Mouse (Mus musculus): ENCODE data around the gene Csrp1. TPM values are rescaled to one million over a fixed set of nuclear protein-coding genes. Genes with fewer than 3 reads are reported as not detected.
A peak's percentile ranks its signal among the peaks of the same experiment; 100 is the strongest.

Csrp1 gene
- polyA plus RNA-seq, 1 experiment from 2014 or later, result 78.9 TPM

DNA sequence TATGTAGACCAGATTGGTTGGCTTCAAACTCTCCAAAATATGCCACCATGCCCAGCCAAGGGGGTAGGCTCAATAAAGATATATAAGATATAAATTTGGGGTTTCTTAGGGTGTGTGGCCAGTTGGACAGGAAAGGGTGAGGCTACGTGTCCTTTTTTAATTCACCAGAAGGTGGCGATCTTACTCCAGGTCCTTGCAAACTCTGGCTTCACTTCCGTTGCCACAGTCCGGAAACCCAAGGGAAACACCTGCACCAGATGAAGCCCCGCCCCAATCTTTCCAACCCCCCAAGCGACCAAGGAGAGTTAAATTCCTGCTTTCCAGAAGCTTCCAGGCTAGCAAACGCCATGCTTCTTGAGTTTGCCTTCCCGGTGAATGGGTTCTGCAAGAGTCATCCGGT lies 375 bp upstream of the Csrp1 start:
- Histone ChIP-seq H3K4me2 (replicated peaks) (no peak overlapping the region), H3K9me3 (no peaks in the 10 kb centered on the region), H3K27me3 (no peaks in the 10 kb centered on the region), H3K36me3 (no peaks in the 10 kb centered on the region), H3K27ac (no peak overlapping the region), H3K4me1 (no peaks in the 10 kb centered on the region), H3K4me3 (no peak overlapping the region), H3K9ac (no peak overlapping the region)
- no peak for ATAC-seq (ENCODE audit: insufficient number of reproducible peaks, insufficient read depth, low FRiP score, low TSS enrichment)
- 19% methylated on average over 9 of the region's 9 CpGs for WGBS

GRCm38 (mm10) chr1:135723016-135723415 lies 3.2 kb downstream of the Csrp1 start:
- Histone ChIP-seq H3K4me3 (no peak overlapping the region), H3K4me2 (replicated peaks) (no peak overlapping the region), H3K36me3 (no peaks in the 10 kb centered on the region), H3K9ac (no peak overlapping the region), H3K27me3 (no peaks in the 10 kb centered on the region), H3K27ac (no peak overlapping the region), H3K4me1 (no peaks in the 10 kb centered on the region), H3K9me3 (no peaks in the 10 kb centered on the region)
- WGBS, result 54% methylated on average over 1 of the region's 1 CpGs
- no peak for ATAC-seq (ENCODE audit: insufficient number of reproducible peaks, insufficient read depth, low FRiP score, low TSS enrichment)

DNA sequence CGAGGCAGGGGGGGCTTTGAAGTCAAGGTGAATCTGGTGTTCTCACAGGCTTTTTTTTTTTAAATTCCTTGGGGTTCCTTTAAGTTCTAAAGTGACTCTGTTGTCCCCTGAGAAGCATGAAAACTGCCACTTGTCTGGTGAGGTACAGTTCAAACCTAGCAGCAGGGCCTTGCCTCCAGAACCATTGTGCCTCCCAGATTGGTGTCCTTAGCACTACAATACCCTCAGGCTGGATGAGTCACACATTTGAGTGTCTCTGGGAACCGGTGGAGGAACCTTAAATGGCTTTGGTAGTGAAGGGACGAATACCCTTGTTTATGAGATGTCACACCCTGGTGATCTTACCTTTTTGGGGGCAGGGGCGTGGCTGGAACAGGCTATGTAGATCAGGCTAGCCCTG lies 4.3 kb downstream of the Csrp1 start:
- 54% methylated on average over 4 of the region's 4 CpGs for WGBS
- ATAC-seq (ENCODE audit: insufficient number of reproducible peaks, insufficient read depth, low FRiP score, low TSS enrichment), result no peak
- Histone ChIP-seq H3K4me1 (peaks cover 4% of the 10 kb centered on the region; the same call in 1 of the 2 replicates), H3K9me3 (no peaks in the 10 kb centered on the region), H3K27ac (no peak overlapping the region), H3K4me2 (replicated peaks) (no peak overlapping the region), H3K27me3 (no peaks in the 10 kb centered on the region), H3K4me3 (no peak overlapping the region), H3K9ac (no peak overlapping the region), H3K36me3 (no peaks in the 10 kb centered on the region)

DNA sequence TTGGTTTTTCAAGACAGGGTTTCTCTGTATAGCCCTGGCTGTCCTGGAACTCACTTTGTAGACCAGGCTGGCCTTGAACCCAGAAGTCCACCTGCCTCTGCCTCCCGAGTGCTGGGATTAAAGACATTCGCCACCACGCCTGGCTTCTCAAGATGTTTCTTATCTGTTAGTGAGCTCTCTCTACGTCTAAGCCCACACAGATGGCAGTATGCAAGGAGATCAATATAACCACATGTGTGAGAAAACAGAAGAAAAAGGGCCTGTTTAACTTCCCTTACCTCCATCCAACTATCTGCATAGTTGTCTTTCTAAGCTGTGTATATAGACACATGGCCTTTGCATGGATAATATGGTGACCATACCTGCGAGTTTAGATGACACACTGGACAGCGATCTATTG lies 5.5 kb downstream of the Csrp1 start:
- H3K9ac ChIP-seq, result no peak overlapping the region
- no peak for ATAC-seq (ENCODE audit: insufficient number of reproducible peaks, insufficient read depth, low FRiP score, low TSS enrichment)

GRCm38 (mm10) chr1:135725936-135726335 lies 6.1 kb downstream of the Csrp1 start:
- Histone ChIP-seq H3K4me1 (peaks cover 18% of the 10 kb centered on the region), H3K9me3 (no peaks in the 10 kb centered on the region), H3K27me3 (no peaks in the 10 kb centered on the region), H3K4me3 (no peak overlapping the region), H3K4me2 (replicated peaks) (no peak overlapping the region), H3K27ac (no peak overlapping the region), H3K9ac (no peak overlapping the region), H3K36me3 (no peaks in the 10 kb centered on the region)
- 71% methylated on average over 7 of the region's 7 CpGs for WGBS
- ATAC-seq (ENCODE audit: insufficient number of reproducible peaks, insufficient read depth, low FRiP score, low TSS enrichment), result no peak

More for the DNA sequence above, 5.5 kb downstream of the Csrp1 start:
- no peaks in the 10 kb centered on the region for H3K36me3 ChIP-seq
- H3K4me3 ChIP-seq, result no peak overlapping the region
- no peak overlapping the region for H3K27ac ChIP-seq
- no peaks in the 10 kb centered on the region for H3K27me3 ChIP-seq
- no peaks in the 10 kb centered on the region for H3K9me3 ChIP-seq
- H3K4me2 ChIP-seq (replicated peaks), result no peak overlapping the region
- WGBS, result 83% methylated on average over 6 of the region's 6 CpGs
- peaks cover 13% of the 10 kb centered on the region for H3K4me1 ChIP-seq

GRCm38 (mm10) chr1:135728631-135729366 lies 8.9 kb downstream of the Csrp1 start:
- WGBS, result 1% methylated on average over 35 of the region's 35 CpGs
- peak overlapping the region; percentile 70 for H3K27ac ChIP-seq
- peaks cover 45% of the 10 kb centered on the region for H3K4me1 ChIP-seq

DNA sequence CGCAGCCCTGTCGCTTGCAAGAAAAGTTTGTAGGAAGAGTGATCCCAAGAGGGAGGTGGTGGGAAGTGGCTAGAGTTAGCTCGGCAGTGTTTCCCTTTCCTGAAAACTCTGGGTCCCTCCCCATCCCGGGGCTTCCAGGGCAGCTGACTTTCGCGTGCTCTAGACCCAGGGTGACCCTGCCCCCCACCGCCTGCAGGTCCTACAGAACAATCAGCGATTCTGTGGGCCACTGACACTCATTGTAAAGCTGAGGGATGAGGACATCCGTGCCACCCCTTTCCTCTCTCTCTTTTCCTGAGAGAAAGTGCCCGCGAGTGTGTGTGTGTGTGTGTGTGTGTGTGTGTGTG lies 9.5 kb downstream of the Csrp1 start:
- ATAC-seq (ENCODE audit: insufficient number of reproducible peaks, insufficient read depth, low FRiP score, low TSS enrichment), result no peak
- Histone ChIP-seq H3K9ac (peak overlapping the region; percentile 71), H3K27me3 (no peaks in the 10 kb centered on the region), H3K27ac (peak overlapping the region; percentile 70), H3K36me3 (no peaks in the 10 kb centered on the region), H3K4me3 (peak overlapping the region; percentile 60), H3K9me3 (no peaks in the 10 kb centered on the region), H3K4me1 (peaks cover 50% of the 10 kb centered on the region), H3K4me2 (replicated peaks) (peak overlapping the region; percentile 82)
- 0% methylated on average over 11 of the region's 11 CpGs for WGBS

More at GRCm38 (mm10) chr1:135728631-135729366, 8.9 kb downstream of the Csrp1 start:
- peak overlapping the region; percentile 71 for H3K9ac ChIP-seq
- no peaks in the 10 kb centered on the region for H3K9me3 ChIP-seq
- ATAC-seq (ENCODE audit: insufficient number of reproducible peaks, insufficient read depth, low FRiP score, low TSS enrichment), result 0 out of 2 replicates have a peak, but pooled peaks have one; percentile 14
- peak overlapping the region; percentile 60 for H3K4me3 ChIP-seq
- peak overlapping the region; percentile 82 for H3K4me2 ChIP-seq (replicated peaks)
- no peaks in the 10 kb centered on the region for H3K36me3 ChIP-seq
- no peaks in the 10 kb centered on the region for H3K27me3 ChIP-seq

- Histone ChIP-seq H3K9ac (peak overlapping the region; percentile 71), H3K9me3 (no peaks in the 10 kb centered on the region), H3K4me1 (peaks cover 55% of the 10 kb centered on the region), H3K4me3 (peak overlapping the region; percentile 60), H3K27ac (peak overlapping the region; percentile 94), H3K27me3 (no peaks in the 10 kb centered on the region), H3K36me3 (no peaks in the 10 kb centered on the region), H3K4me2 (replicated peaks) (peak overlapping the region; percentile 82)
- no peak for ATAC-seq (ENCODE audit: insufficient number of reproducible peaks, insufficient read depth, low FRiP score, low TSS enrichment)
- whole genome bisulfite sequencing, result 27% methylated on average over 4 of the region's 4 CpGs
Observed at GRCm38 (mm10) chr1:135729821-135730220, 10.0 kb downstream of the Csrp1 start.

- Histone ChIP-seq H3K9me3 (no peaks in the 10 kb centered on the region), H3K36me3 (no peaks in the 10 kb centered on the region), H3K4me2 (replicated peaks) (peak overlapping the region; percentile 82), H3K27me3 (no peaks in the 10 kb centered on the region), H3K27ac (peak overlapping the region; percentile 94), H3K9ac (peak overlapping the region; percentile 71; the same call in 1 of the 2 replicates), H3K4me3 (peak overlapping the region; percentile 60), H3K4me1 (peaks cover 60% of the 10 kb centered on the region)
- WGBS, result 40% methylated on average over 3 of the region's 3 CpGs
- ATAC-seq (ENCODE audit: insufficient number of reproducible peaks, insufficient read depth, low FRiP score, low TSS enrichment), result no peak
Observed at GRCm38 (mm10) chr1:135730296-135730695, 10.4 kb downstream of the Csrp1 start.

GRCm38 (mm10) chr1:135731393-135731792 lies 11.5 kb downstream of the Csrp1 start:
- ATAC-seq (ENCODE audit: insufficient number of reproducible peaks, insufficient read depth, low FRiP score, low TSS enrichment), result no peak
- Histone ChIP-seq H3K4me2 (replicated peaks) (peak overlapping the region; percentile 82), H3K36me3 (no peaks in the 10 kb centered on the region), H3K4me3 (no peak overlapping the region), H3K4me1 (peaks cover 64% of the 10 kb centered on the region), H3K9ac (no peak overlapping the region), H3K27ac (peak overlapping the region; percentile 94), H3K27me3 (no peaks in the 10 kb centered on the region), H3K9me3 (no peaks in the 10 kb centered on the region)
- WGBS, result 61% methylated on average over 7 of the region's 7 CpGs

GRCm38 (mm10) chr1:135731897-135732684 lies 12.2 kb downstream of the Csrp1 start:
- Histone ChIP-seq H3K9me3 (no peaks in the 10 kb centered on the region), H3K36me3 (no peaks in the 10 kb centered on the region), H3K4me2 (replicated peaks) (peak overlapping the region; percentile 82), H3K27me3 (no peaks in the 10 kb centered on the region), H3K4me3 (no peak overlapping the region), H3K9ac (no peak overlapping the region), H3K4me1 (peaks cover 64% of the 10 kb centered on the region), H3K27ac (peak overlapping the region; percentile 94)
- 13% methylated on average over 11 of the region's 11 CpGs for WGBS
- ATAC-seq (ENCODE audit: insufficient number of reproducible peaks, insufficient read depth, low FRiP score, low TSS enrichment), result peak; percentile 88
